Comparison of ENCODE assay signal across 8 mouse cellular contexts in genomic region chr13:38960063-38961050, GRCm38 (mm10). TPM values are rescaled to one million over a fixed set of nuclear protein-coding genes. Genes with fewer than 3 reads are reported as not detected.
A peak's percentile ranks its signal among the peaks of the same experiment; 100 is the strongest.
DNase-seq lines count a peak whose midpoint lies in the region; ATAC-seq and TF ChIP-seq lines count a peak whose summit lies in the region.

Gene Slc35b3 (minus strand): TSS chr13:38960875.

- peak within 1 kb of the TSS; percentile 92 for H3K9ac ChIP-seq in heart, embryonic 14.5 days (ENCODE audit: low read length)
- H3K9ac ChIP-seq in liver, embryonic 14.5 days (replicated peaks) = peak within 1 kb of the TSS; percentile 82
- peak within 1 kb of the TSS; percentile 55 for H3K9ac ChIP-seq in neural tube, embryonic 11.5 days (ENCODE audit: low read length)
- H3K9ac ChIP-seq in stomach, postnatal 0 days (ENCODE audit: low read length) = peak within 1 kb of the TSS; percentile 87

- ATAC-seq in heart, embryonic 14.5 days (ENCODE audit: insufficient number of reproducible peaks, insufficient read depth, low FRiP score, low read depth) = peak; percentile 96
- peak; percentile 96 for ATAC-seq in liver, embryonic 14.5 days (ENCODE audit: insufficient read depth)
- ATAC-seq in neural tube, embryonic 11.5 days (ENCODE audit: insufficient read depth, low FRiP score, low TSS enrichment) = peak; percentile 95
- peak; percentile 97 for ATAC-seq in stomach, postnatal 0 days (ENCODE audit: low FRiP score, low TSS enrichment)

- H3K4me1 ChIP-seq in brown adipose tissue, adult 24 weeks (ENCODE audit: control insufficient read depth, insufficient read depth, insufficient read length, low read length) = peaks cover 12% of the 10 kb centered on the region
- H3K4me1 ChIP-seq in heart, embryonic 14.5 days (ENCODE audit: control insufficient read depth in 2 of 2, insufficient read depth in 2 of 2, low read length in 2 of 2) = peaks cover 0 to 23% of the 10 kb centered on the region in 2 experiments; a peak in 2 of 4 replicates
- H3K4me1 ChIP-seq in liver, embryonic 14.5 days (replicated peaks; ENCODE audit: control insufficient read depth in 2 of 2, insufficient read depth in 2 of 2, low read length in 1 of 2) = peaks cover 5 to 17% of the 10 kb centered on the region in 2 experiments; a peak in 3 of 4 replicates
- H3K4me1 ChIP-seq in neural tube, embryonic 11.5 days (ENCODE audit: control insufficient read depth, insufficient read depth, low read length) = peaks cover 4% of the 10 kb centered on the region; the same call in 1 of the 2 replicates
- H3K4me1 ChIP-seq in stomach, postnatal 0 days (replicated peaks; ENCODE audit: control insufficient read depth, insufficient read depth) = no peaks in the 10 kb centered on the region

- peak within 1 kb of the TSS; percentile 79 for H3K4me2 ChIP-seq in heart, embryonic 14.5 days (ENCODE audit: low read length)
- H3K4me2 ChIP-seq in liver, embryonic 14.5 days (ENCODE audit: low read depth) = peak within 1 kb of the TSS; percentile 67
- peak within 1 kb of the TSS; percentile 78 for H3K4me2 ChIP-seq in neural tube, embryonic 11.5 days (ENCODE audit: low read depth)
- peak within 1 kb of the TSS; percentile 76 for H3K4me2 ChIP-seq in stomach, postnatal 0 days (replicated peaks; ENCODE audit: low read depth)

- WGBS in heart, embryonic 14.5 days = under 1% methylated on average over 67 of the region's 67 CpGs
- whole genome bisulfite sequencing in liver, embryonic 14.5 days (ENCODE audit: insufficient replicate concordance) = 1% methylated on average over 67 of the region's 67 CpGs
- WGBS in neural tube, embryonic 11.5 days = 2% methylated on average over 67 of the region's 67 CpGs
- under 1% methylated on average over 65 of the region's 67 CpGs for WGBS in stomach, postnatal 0 days

- TF ChIP-seq EP300 in liver, embryonic 14.5 days (IDR thresholded peaks at IDR 0.05; ENCODE audit: low read depth) = no peak
- no peak for TF ChIP-seq EP300 in stomach, postnatal 0 days (optimal IDR thresholded peaks at IDR 0.05)

- H3K27ac ChIP-seq in brown adipose tissue, adult 24 weeks (replicated peaks; ENCODE audit: low read depth, low read length) = peak within 1 kb of the TSS; percentile 68
- peak within 1 kb of the TSS; percentile 78 to 81 for H3K27ac ChIP-seq in heart, embryonic 14.5 days (replicated peaks in 1 of 2; ENCODE audit: control insufficient read depth in 1 of 2, insufficient read depth in 1 of 2, low read depth in 2 of 2, low read length in 2 of 2)
- H3K27ac ChIP-seq in liver, embryonic 14.5 days = no peak within 1 kb of the TSS; the same call in 1 of the 2 replicates
- H3K27ac ChIP-seq in neural tube, embryonic 11.5 days (ENCODE audit: low read depth, low read length) = no peak within 1 kb of the TSS
- peak within 1 kb of the TSS; percentile 91 for H3K27ac ChIP-seq in stomach, postnatal 0 days (replicated peaks)

- DNase-seq in CD4-positive, CD25-positive, alpha-beta regulatory T cell, adult 2 months (ENCODE audit: low read depth, low spot score) = peak; percentile 93
- peak; percentile 69 for DNase-seq in fibroblast of lung, adult 2 months (ENCODE audit: low read depth)
- peak; percentile 93 for DNase-seq in kidney, postnatal 14 days
- DNase-seq in liver, embryonic 14.5 days (ENCODE audit: low read depth in 3 of 3, low spot score in 3 of 3) = peak; percentile 57 to 67 (median 63)
- DNase-seq in neural tube, embryonic 11.5 days (ENCODE audit: low spot score) = peak; percentile 91
- peak; percentile 92 for DNase-seq in stomach, postnatal 0 days (ENCODE audit: low spot score)

- H3K27me3 ChIP-seq in heart, embryonic 14.5 days (ENCODE audit: control insufficient read depth, insufficient read depth, low read length) = no peaks in the 10 kb centered on the region
- no peaks in the 10 kb centered on the region for H3K27me3 ChIP-seq in liver, embryonic 14.5 days (ENCODE audit: control insufficient read depth, insufficient read depth, low read length)
- H3K27me3 ChIP-seq in neural tube, embryonic 11.5 days (ENCODE audit: control insufficient read depth, insufficient read depth, low read length) = no peaks in the 10 kb centered on the region
- no peaks in the 10 kb centered on the region for H3K27me3 ChIP-seq in stomach, postnatal 0 days (ENCODE audit: control insufficient read depth, insufficient read depth, low read length)

- H3K4me3 ChIP-seq in brown adipose tissue, adult 24 weeks (ENCODE audit: insufficient read depth, low read depth, low read length) = peak within 1 kb of the TSS; percentile 94
- peak within 1 kb of the TSS; percentile 80 to 90 for H3K4me3 ChIP-seq in heart, embryonic 14.5 days (ENCODE audit: control insufficient read depth in 1 of 2, insufficient read depth in 1 of 2, low read depth in 1 of 2, low read length in 2 of 2)
- H3K4me3 ChIP-seq in liver, embryonic 14.5 days (ENCODE audit: insufficient read depth in 1 of 2, low read depth in 2 of 2, low read length in 2 of 2) = peak within 1 kb of the TSS; percentile 86 to 96
- peak within 1 kb of the TSS; percentile 60 for H3K4me3 ChIP-seq in neural tube, embryonic 11.5 days (ENCODE audit: low read depth, low read length)
- peak within 1 kb of the TSS; percentile 89 for H3K4me3 ChIP-seq in stomach, postnatal 0 days (ENCODE audit: low read depth, low read length)

- no peaks in the 10 kb centered on the region for H3K9me3 ChIP-seq in heart, embryonic 14.5 days (ENCODE audit: control insufficient read depth, low read length)
- H3K9me3 ChIP-seq in liver, embryonic 14.5 days (ENCODE audit: control insufficient read depth, low read length) = no peaks in the 10 kb centered on the region
- no peaks in the 10 kb centered on the region for H3K9me3 ChIP-seq in neural tube, embryonic 11.5 days (ENCODE audit: control insufficient read depth, low read length)
- no peaks in the 10 kb centered on the region for H3K9me3 ChIP-seq in stomach, postnatal 0 days (ENCODE audit: control insufficient read depth, low read length)

- TF ChIP-seq CTCF in liver, embryonic 14.5 days (IDR thresholded peaks at IDR 0.05; ENCODE audit: low read depth) = no peak
- TF ChIP-seq CTCF in stomach, postnatal 0 days (IDR thresholded peaks at IDR 0.05; ENCODE audit: low read depth) = 0 out of 2 replicates have a peak, but pooled peaks have one; percentile 1

- peaks cover 5% of the 10 kb centered on the region for H3K36me3 ChIP-seq in heart, embryonic 14.5 days (ENCODE audit: control insufficient read depth, insufficient read depth, low read length)
- no peaks in the 10 kb centered on the region for H3K36me3 ChIP-seq in liver, embryonic 14.5 days (replicated peaks; ENCODE audit: control insufficient read depth, insufficient read depth, low read depth)
- no peaks in the 10 kb centered on the region for H3K36me3 ChIP-seq in neural tube, embryonic 11.5 days (ENCODE audit: control insufficient read depth, insufficient read depth, low read length)
- no peaks in the 10 kb centered on the region for H3K36me3 ChIP-seq in stomach, postnatal 0 days (ENCODE audit: control insufficient read depth, insufficient read depth, low read length)

RNA-seq across cellular contexts. Expression of gene Slc35b3, which starts in this region (rescaled TPM):
- polyA plus RNA-seq in brown adipose tissue, adult 24 weeks (2012; ENCODE audit: insufficient read depth, insufficient read length, missing spikeins) = 6.4 and 6.5 TPM in 2 replicates
- polyA plus RNA-seq in heart, embryonic 14.5 days (2014; fragmentation: Nextera tagmentation; extraction: Ambion mirVana) = 26.1 and 27.8 TPM in 2 replicates
- 7.2 and 9.2 TPM in 2 replicates for polyA plus RNA-seq in liver, embryonic 14.5 days (2012; rRNA removed)
- polyA plus RNA-seq in liver, embryonic 14.5 days (2014; fragmentation: Nextera tagmentation; extraction: Ambion mirVana) = 10.3 and 12.8 TPM in 2 replicates
- polyA plus RNA-seq in neural tube, embryonic 11.5 days (2014; fragmentation: Nextera tagmentation; extraction: Ambion mirVana) = 32.0 and 32.2 TPM in 2 replicates
- 36.8 and 39.4 TPM in 2 replicates for polyA plus RNA-seq in stomach, postnatal 0 days (2015; fragmentation: Nextera tagmentation; extraction: Ambion mirVana)

Comparison
In these comparisons a context has a peak if more than half of its experiments do, and no peak if none do; other contexts are left out.
1. H3K27ac ChIP-seq: peak in brown adipose tissue, adult 24 weeks (single experiment), heart, embryonic 14.5 days (2 of 2) and stomach, postnatal 0 days (single experiment); none in liver, embryonic 14.5 days (single experiment) and neural tube, embryonic 11.5 days (single experiment).
2. Peak in every context shown above with its lines, with median percentiles within 50 percentile points of each other: DNase-seq, H3K4me3 ChIP-seq, ATAC-seq, H3K4me2 ChIP-seq and H3K9ac ChIP-seq.